Mouse (Mus musculus) CH12.LX (cell line): Measurements from ENCODE around the gene Stat2. TPM values are rescaled to one million over a fixed set of nuclear protein-coding genes. Genes with fewer than 3 reads are reported as not detected.
A peak's percentile ranks its signal among the peaks of the same experiment; 100 is the strongest.
"Not testable (repeated sequence)": the region's sequence is repeated elsewhere in the genome, so short reads cannot be mapped to it uniquely, and the experiment has no call there.

Experiments
- DNase-seq: peaks from one replicate; pipeline ENCODE4 v3.0.0-alpha.2; 2013; ENCODE audit errors: extremely low read depth
- H3K27ac ChIP-seq: 2 replicates; pipeline ENCODE4 v1.5.1; 2012; ENCODE audit warnings: low read depth, mild to moderate bottlenecking, control low read depth, moderate library complexity; ENCODE audit not compliant: insufficient read depth
- H3K27me3 ChIP-seq: replicated peaks from 2 replicates; pipeline ENCODE3; 2012; ENCODE audit warnings: inconsistent platforms
- H3K36me3 ChIP-seq, 2 experiments: replicated peaks in 1 of 2; 2 replicates each; pipeline versions ENCODE3 to v1.6.1; 2012; ENCODE audit warnings: inconsistent platforms in 1 of 2, low read length in 1 of 2, mild to moderate bottlenecking in 1 of 2, mixed read lengths in 1 of 2, moderate library complexity in 1 of 2; ENCODE audit not compliant: control insufficient read depth in 1 of 2, insufficient read depth in 1 of 2
- H3K4me1 ChIP-seq, 2 experiments: 2 replicates each; pipeline ENCODE4 v1.6.1; 2012; ENCODE audit warnings: inconsistent platforms in 1 of 2, moderate library complexity in 1 of 2; ENCODE audit not compliant: insufficient read depth in 2 of 2, control insufficient read depth in 1 of 2
- H3K4me2 ChIP-seq: 2 replicates; pipeline ENCODE4 v1.6.1; 2012; ENCODE audit warnings: low read depth, mild to moderate bottlenecking, control low read depth; ENCODE audit not compliant: poor library complexity, insufficient read depth, severe bottlenecking
- H3K4me3 ChIP-seq, 3 experiments: fragments of 150-350 bp in 1 of 3; sonication (generic) in 1 of 3; replicated peaks in 1 of 3; 2 replicates each; pipeline versions ENCODE3 to v1.5.1; 2011 to 2012; ENCODE audit warnings: low read depth in 2 of 3, low read length in 2 of 3, mild to moderate bottlenecking in 2 of 3, moderate library complexity in 2 of 3, control low read depth in 1 of 3, improper control_type of control experiment in 1 of 3, inconsistent platforms in 1 of 3, mixed read lengths in 1 of 3; ENCODE audit not compliant: poor library complexity in 1 of 3
- H3K79me2 ChIP-seq: replicated peaks from 2 replicates; pipeline ENCODE4 v1.6.1; 2012; ENCODE audit warnings: mild to moderate bottlenecking, moderate library complexity; ENCODE audit not compliant: control insufficient read depth, poor library complexity, insufficient read depth, severe bottlenecking; ENCODE audit errors: extremely low read depth
- H3K9ac ChIP-seq: 2 replicates; pipeline ENCODE4 v1.6.1; 2012; ENCODE audit warnings: low read depth, mild to moderate bottlenecking, control low read depth, moderate library complexity; ENCODE audit not compliant: insufficient read depth
- H3K9me3 ChIP-seq: replicated peaks from 2 replicates; pipeline ENCODE3; 2012; ENCODE audit warnings: low read length, inconsistent platforms, mixed read lengths
- BHLHE40 ChIP-seq: IDR thresholded peaks from 2 replicates; pipeline ENCODE4 v1.6.1; 2011; ENCODE audit warnings: mild to moderate bottlenecking, low read depth, low read length, improper control_type of control experiment
- EP300 ChIP-seq: IDR thresholded peaks from 2 replicates; pipeline ENCODE4 v1.6.1; 2011; ENCODE audit warnings: low read length, improper control_type of control experiment
- ETS1 ChIP-seq: conservative IDR thresholded peaks from 2 replicates; pipeline ENCODE4 v1.6.1; 2012; ENCODE audit warnings: low read depth, mild to moderate bottlenecking, inconsistent platforms, low read length, improper control_type of control experiment, moderate library complexity
- GABPA ChIP-seq: IDR thresholded peaks from 2 replicates; pipeline ENCODE4 v1.6.1; 2012; ENCODE audit warnings: low read depth, low read length, improper control_type of control experiment, inconsistent platforms; ENCODE audit not compliant: insufficient replicate concordance
- IRF4 ChIP-seq: IDR thresholded peaks from 2 replicates; pipeline ENCODE4 v1.6.1; 2014; ENCODE audit warnings: low read depth, mild to moderate bottlenecking, inconsistent platforms, low read length, improper control_type of control experiment
- MAX ChIP-seq: IDR thresholded peaks from 2 replicates; pipeline ENCODE4 v1.6.1; 2011; ENCODE audit warnings: low read length, improper control_type of control experiment
- MEF2A ChIP-seq: IDR thresholded peaks from 2 replicates; pipeline ENCODE4 v1.6.1; 2014; ENCODE audit warnings: low read depth, mild to moderate bottlenecking, inconsistent platforms, low read length, improper control_type of control experiment, borderline replicate concordance
- MYC ChIP-seq: IDR thresholded peaks from 2 replicates; pipeline ENCODE4 v1.6.1; 2011; ENCODE audit warnings: low read depth, mild to moderate bottlenecking, improper control_type of control experiment, low read length
- SIN3A ChIP-seq: IDR thresholded peaks from 2 replicates; pipeline ENCODE4 v1.6.1; 2012; ENCODE audit warnings: low read length, improper control_type of control experiment, inconsistent platforms
- SMC3 ChIP-seq: IDR thresholded peaks from 2 replicates; pipeline ENCODE4 v1.6.1; 2011; ENCODE audit warnings: low read depth, low read length, improper control_type of control experiment
- TCF12 ChIP-seq: IDR thresholded peaks from 2 replicates; pipeline ENCODE4 v1.6.1; 2014; ENCODE audit warnings: low read depth, mild to moderate bottlenecking, inconsistent platforms, low read length, improper control_type of control experiment
- UBTF ChIP-seq: IDR thresholded peaks from 2 replicates; pipeline ENCODE4 v1.6.1; 2012; ENCODE audit warnings: low read depth, mild to moderate bottlenecking, inconsistent platforms, low read length, improper control_type of control experiment, moderate library complexity
- USF1 ChIP-seq: IDR thresholded peaks from 2 replicates; pipeline ENCODE4 v1.6.1; 2014; ENCODE audit warnings: low read depth, mild to moderate bottlenecking, inconsistent platforms, low read length, improper control_type of control experiment
- ZC3H11A ChIP-seq: IDR thresholded peaks from 2 replicates; pipeline ENCODE4 v1.6.1; 2012; ENCODE audit warnings: low read depth, mild to moderate bottlenecking, inconsistent platforms, low read length, improper control_type of control experiment
- dilution Hi-C: fragments of 300-500 bp; cut with MboI; formaldehyde crosslinking; loops from 2 replicates; pipeline ENCODE4 v1.14.3; 2020; ENCODE audit warnings: low sequenced_read_pairs; ENCODE audit not compliant: extremely low pct_unique_long_range_greater_than_20kb, extremely low pct_ligation_motif_present
- in situ Hi-C: fragments of 300-500 bp; cut with MboI; formaldehyde crosslinking; loops from 3 replicates; pipeline ENCODE4 v1.14.3; 2019; ENCODE audit warnings: low sequenced_read_pairs, low pct_ligation_motif_present, low pct_unique_long_range_greater_than_20kb, mixed read lengths
- polyA plus RNA-seq: library from polyadenylated mRNA; unstranded; fragments of >175 nt; gene quantifications from 2 replicates; pipeline ENCODE4 v1.2.1, GENCODE M21; 2012; ENCODE audit warnings: low read depth; ENCODE audit not compliant: insufficient read length
- total RNA-seq, 2 experiments: library from RNA; depleted of rRNA; stranded (reverse); fragments of 300-350 nt in 1 of 2; fragments of >200 nt in 1 of 2; gene quantifications; 2 replicates each; pipeline ENCODE4 v1.2.3; 2012 to 2014

Gene Stat2
- total and polyA plus RNA-seq, 3 experiments: 3.3 to 14.6 (median 12.5) TPM

DNA sequence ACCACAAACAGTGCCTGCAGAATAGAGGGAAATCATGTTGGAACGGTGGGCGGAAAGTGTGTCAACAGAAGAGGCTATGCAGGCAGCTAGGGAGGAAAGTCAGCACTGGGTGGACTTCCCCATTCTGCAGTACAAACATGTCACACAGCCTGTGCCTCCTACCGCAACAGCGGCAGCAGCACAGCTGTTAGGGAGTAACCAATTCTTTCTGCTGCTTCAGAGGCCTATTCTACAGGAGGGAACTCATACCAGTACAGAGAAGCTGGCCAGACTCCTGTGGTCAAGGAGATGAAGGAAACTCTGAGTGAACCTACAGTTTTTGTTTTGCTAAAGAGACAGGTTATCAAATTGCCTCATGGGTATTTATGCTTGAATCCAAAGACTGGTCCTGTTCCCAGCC, 11.4 kb upstream of the Stat2 start (continued):
- peak; percentile 92 for TF ChIP-seq IRF4
- TF ChIP-seq, all 38 proteins: peak for 14

- Histone ChIP-seq H3K79me2 (no peaks in the 10 kb centered on the region), H3K9ac (0 out of 2 replicates have a peak overlapping the region, but pooled peaks have one; percentile 53), H3K27me3 (no peaks in the 10 kb centered on the region), H3K4me2 (peak overlapping the region; percentile 58), H3K36me3 (peaks cover 0 to 2% of the 10 kb centered on the region in 2 experiments), H3K4me3 (peak overlapping the region in 1 of 3 experiments; percentile 35), H3K4me1 (peaks cover 33 to 76% of the 10 kb centered on the region in 2 experiments), H3K27ac (peak overlapping the region; percentile 97), H3K9me3 (no peaks in the 10 kb centered on the region)
- in situ Hi-C loops (no loop called here), dilution Hi-C loops (no loop called here)
- peak; percentile 31 for DNase-seq
- TF ChIP-seq TCF12: peak; percentile 66; the same call in 1 of the 2 replicates
- TF ChIP-seq USF1: no peak
- TF ChIP-seq BHLHE40: peak; percentile 82
- TF ChIP-seq UBTF: no peak
- peak; percentile 61 for TF ChIP-seq MYC
- TF ChIP-seq MAX: peak; percentile 45; the same call in 1 of the 2 replicates
- 0 out of 2 replicates have a peak, but pooled peaks have one; percentile 20 for TF ChIP-seq ETS1
These were observed 10.4 kb upstream of the Stat2 start for GRCm38 (mm10) chr10:128259946-128260345.

- DNase-seq, H3K79me2 ChIP-seq, in situ Hi-C loops, H3K4me3 ChIP-seq, H3K27me3 ChIP-seq, H3K27ac ChIP-seq, H3K9me3 ChIP-seq, dilution Hi-C loops, H3K9ac ChIP-seq, H3K4me2 ChIP-seq, H3K36me3 ChIP-seq: not testable (repeated sequence)
- H3K4me1 ChIP-seq: peaks cover 33 to 80% of the 10 kb centered on the region in 2 experiments
These were observed 10.0 kb upstream of the Stat2 start for GRCm38 (mm10) chr10:128260376-128260775.

DNA sequence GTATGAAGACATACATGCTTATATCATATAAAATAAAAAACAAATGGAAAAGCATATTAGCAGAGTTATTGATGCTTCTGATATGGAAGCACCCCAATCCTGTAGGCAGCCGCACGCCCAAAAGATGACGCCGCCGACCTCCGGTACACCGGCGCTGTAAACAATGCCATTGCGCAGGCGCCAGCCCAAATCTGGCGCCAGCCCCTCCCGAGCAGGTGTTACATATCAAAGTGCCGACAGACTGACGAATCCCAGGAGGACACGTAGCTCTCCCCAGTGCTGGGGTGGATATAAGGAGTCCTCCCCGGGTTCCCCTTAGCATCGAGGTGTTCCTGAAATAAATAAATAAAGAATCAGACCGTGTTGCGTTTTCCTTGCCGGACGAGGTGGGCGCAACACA, 8.1 kb upstream of the Stat2 start:
- Histone ChIP-seq H3K27ac (no peak overlapping the region), H3K4me1 (peaks cover 23 to 66% of the 10 kb centered on the region in 2 experiments), H3K4me2 (no peak overlapping the region), H3K79me2 (no peaks in the 10 kb centered on the region), H3K4me3 (no peak overlapping the region), H3K36me3 (no peaks in the 10 kb centered on the region), H3K9ac (no peak overlapping the region), H3K9me3 (no peaks in the 10 kb centered on the region), H3K27me3 (no peaks in the 10 kb centered on the region)
- dilution Hi-C loops: no loop called here
- in situ Hi-C loops: no loop called here
- no peak for TF ChIP-seq SMC3
- TF ChIP-seq ETS1: no peak
- TF ChIP-seq SIN3A: no peak
- TF ChIP-seq EP300: no peak
- TF ChIP-seq MEF2A: no peak
- TF ChIP-seq GABPA: no peak
- no peak for TF ChIP-seq ZC3H11A
- no peak for TF ChIP-seq MAX
- no peak for DNase-seq
